Comparison of ENCODE assay signal across 27 mouse cellular contexts in genomic region chr1:94235426-94235825, GRCm38 (mm10).
DNase-seq lines count a peak whose midpoint lies in the region; ATAC-seq and TF ChIP-seq lines count a peak whose summit lies in the region.
"Had no signal": no experiment of that assay in that cellular context is flagged by ENCODE, and none has a peak within 500 bp of the region (broad histone marks: within the 10 kb centered on the region; RNA-seq: fewer than 3 reads in every experiment).

No protein-coding gene starts in this region.

- 63% methylated on average over 1 of the region's 1 CpGs for WGBS in kidney, embryonic 16.5 days
- WGBS in limb, embryonic 14.5 days, result 54% methylated on average over 1 of the region's 1 CpGs
- WGBS in limb, embryonic 10.5 days, result 63% methylated on average over 1 of the region's 1 CpGs

- H3K9me3 ChIP-seq in kidney, embryonic 16.5 days (ENCODE audit: low read length), result no peaks in the 10 kb centered on the region
- no peaks in the 10 kb centered on the region for H3K9me3 ChIP-seq in limb, embryonic 14.5 days (ENCODE audit: control insufficient read depth, low read length)
- no peaks in the 10 kb centered on the region for H3K9me3 ChIP-seq in limb, embryonic 10.5 days (replicated peaks)
- H3K9me3 ChIP-seq: embryonic facial prominence, embryonic 13.5 days; forebrain, embryonic 10.5 days; forebrain, embryonic 13.5 days; heart, embryonic 12.5 days; heart, embryonic 15.5 days; hindbrain, embryonic 10.5 days; hindbrain, embryonic 13.5 days had no signal

- H3K27me3 ChIP-seq in kidney, embryonic 16.5 days (ENCODE audit: insufficient read depth, low read length), result no peaks in the 10 kb centered on the region
- no peaks in the 10 kb centered on the region for H3K27me3 ChIP-seq in limb, embryonic 14.5 days (ENCODE audit: control insufficient read depth, insufficient read depth, low read length)
- H3K27me3 ChIP-seq in limb, embryonic 10.5 days (ENCODE audit: low read depth, poor library complexity, severe bottlenecking), result no peaks in the 10 kb centered on the region
- H3K27me3 ChIP-seq: embryonic facial prominence, embryonic 13.5 days; forebrain, embryonic 13.5 days; heart, embryonic 12.5 days; heart, embryonic 15.5 days; hindbrain, embryonic 13.5 days had no signal

- no peak overlapping the region for H3K27ac ChIP-seq in kidney, embryonic 16.5 days (ENCODE audit: low read length)
- no peak overlapping the region for H3K27ac ChIP-seq in limb, embryonic 14.5 days (replicated peaks; ENCODE audit: low read depth, low read length)
- H3K27ac ChIP-seq in limb, embryonic 10.5 days, result no peak overlapping the region
- H3K27ac ChIP-seq: embryonic facial prominence, embryonic 13.5 days; forebrain, embryonic 10.5 days; forebrain, embryonic 13.5 days; heart, embryonic 15.5 days; hindbrain, embryonic 10.5 days; hindbrain, embryonic 13.5 days had no signal

- no peak overlapping the region for H3K4me2 ChIP-seq in kidney, embryonic 16.5 days (replicated peaks; ENCODE audit: low read depth, low read length)
- H3K4me2 ChIP-seq in limb, embryonic 14.5 days (replicated peaks; ENCODE audit: low read depth, low read length, severe bottlenecking), result no peak overlapping the region
- H3K4me2 ChIP-seq: embryonic facial prominence, embryonic 13.5 days; forebrain, embryonic 13.5 days; heart, embryonic 12.5 days; heart, embryonic 15.5 days; hindbrain, embryonic 13.5 days had no signal

- ATAC-seq in kidney, embryonic 16.5 days (ENCODE audit: low FRiP score, low TSS enrichment), result peak; percentile 71; the same call in 1 of the 2 replicates
- no peak for ATAC-seq in limb, embryonic 14.5 days (ENCODE audit: low FRiP score, low read depth)
- ATAC-seq: activated CD4-positive, CD25-positive, alpha-beta regulatory T cell, adult 4 months; forebrain, embryonic 13.5 days; forebrain, embryonic 16.5 days had no signal

- no peak overlapping the region for H3K4me3 ChIP-seq in kidney, embryonic 16.5 days (ENCODE audit: low read length)
- no peak overlapping the region for H3K4me3 ChIP-seq in limb, embryonic 14.5 days (replicated peaks; ENCODE audit: low read length)
- no peak overlapping the region for H3K4me3 ChIP-seq in limb, embryonic 10.5 days
- H3K4me3 ChIP-seq: embryonic facial prominence, embryonic 13.5 days; forebrain, embryonic 10.5 days; forebrain, embryonic 13.5 days; heart, embryonic 12.5 days; heart, embryonic 15.5 days; hindbrain, embryonic 10.5 days; hindbrain, embryonic 13.5 days had no signal

- DNase-seq in embryo, embryonic 11 days, result peak; percentile 3
- DNase-seq in embryo, embryonic 10 days (ENCODE audit: low spot score), result no peak
- DNase-seq in kidney, postnatal 14 days, result no peak
- peak; percentile 18 for DNase-seq in limb, embryonic 14.5 days (ENCODE audit: low spot score)
- no peak for DNase-seq in limb, embryonic 10.5 days (ENCODE audit: low spot score)
- peak; percentile 4 for DNase-seq in brain, adult 2 months (ENCODE audit: low read depth, low spot score)
- DNase-seq in layer of hippocampus, postnatal 14 days (ENCODE audit: low spot score in 2 of 2), result no peak
- DNase-seq: adrenal gland, adult 8-10 months; adrenal gland, postnatal 25 days; cerebellum, adult 11 months; cerebellum, adult 2 months; cerebellum, adult 9-11 months; cerebellum, postnatal 25 days; gastrocnemius, postnatal 25 days; heart, adult 18-20 months; heart, postnatal 10 days; heart, postnatal 36 days had no signal

- TF ChIP-seq POLR2A in limb, embryonic 14.5 days (IDR thresholded peaks at IDR 0.05; ENCODE audit: borderline replicate concordance, extremely low read depth, insufficient read depth, insufficient read length), result no peak

- no peaks in the 10 kb centered on the region for H3K4me1 ChIP-seq in kidney, embryonic 16.5 days (ENCODE audit: insufficient read depth, low read length)
- no peaks in the 10 kb centered on the region for H3K4me1 ChIP-seq in limb, embryonic 14.5 days (ENCODE audit: control insufficient read depth, insufficient read depth, low read length)
- H3K4me1 ChIP-seq in limb, embryonic 10.5 days, result no peaks in the 10 kb centered on the region
- H3K4me1 ChIP-seq: embryonic facial prominence, embryonic 13.5 days; forebrain, embryonic 10.5 days; forebrain, embryonic 13.5 days; heart, embryonic 12.5 days; heart, embryonic 15.5 days; hindbrain, embryonic 10.5 days; hindbrain, embryonic 13.5 days had no signal

- H3K36me3 ChIP-seq in kidney, embryonic 16.5 days (ENCODE audit: insufficient read depth, low read length), result no peaks in the 10 kb centered on the region
- no peaks in the 10 kb centered on the region for H3K36me3 ChIP-seq in limb, embryonic 14.5 days (ENCODE audit: control insufficient read depth, insufficient read depth, low read length)
- H3K36me3 ChIP-seq in limb, embryonic 10.5 days, result no peaks in the 10 kb centered on the region
- H3K36me3 ChIP-seq: embryonic facial prominence, embryonic 13.5 days; forebrain, embryonic 10.5 days; heart, embryonic 12.5 days; heart, embryonic 15.5 days; hindbrain, embryonic 10.5 days; hindbrain, embryonic 13.5 days had no signal

- no peak overlapping the region for H3K9ac ChIP-seq in kidney, embryonic 16.5 days (replicated peaks; ENCODE audit: low read length)
- H3K9ac ChIP-seq in limb, embryonic 14.5 days (ENCODE audit: low read depth, low read length, severe bottlenecking), result no peak overlapping the region
- H3K9ac ChIP-seq: embryonic facial prominence, embryonic 13.5 days; forebrain, embryonic 13.5 days; heart, embryonic 12.5 days; heart, embryonic 15.5 days; hindbrain, embryonic 13.5 days had no signal

Comparison
In these comparisons a context has a peak if more than half of its experiments do, and no peak if none do; other contexts are left out.
1. DNase-seq: peak in embryo, embryonic 11 days (single experiment), limb, embryonic 14.5 days (single experiment) and brain, adult 2 months (single experiment); none in embryo, embryonic 10 days (single experiment), kidney, postnatal 14 days (single experiment), limb, embryonic 10.5 days (single experiment) and layer of hippocampus, postnatal 14 days (0 of 2).